Mouse (Mus musculus): ENCODE measurements at regions not wholly inside any gene's neighbourhood (a gene's known extent, or its start where the extent isn't known, plus 50 kb on each side); places are given as distances from the start of the nearest gene placed in this dataset.

DNA sequence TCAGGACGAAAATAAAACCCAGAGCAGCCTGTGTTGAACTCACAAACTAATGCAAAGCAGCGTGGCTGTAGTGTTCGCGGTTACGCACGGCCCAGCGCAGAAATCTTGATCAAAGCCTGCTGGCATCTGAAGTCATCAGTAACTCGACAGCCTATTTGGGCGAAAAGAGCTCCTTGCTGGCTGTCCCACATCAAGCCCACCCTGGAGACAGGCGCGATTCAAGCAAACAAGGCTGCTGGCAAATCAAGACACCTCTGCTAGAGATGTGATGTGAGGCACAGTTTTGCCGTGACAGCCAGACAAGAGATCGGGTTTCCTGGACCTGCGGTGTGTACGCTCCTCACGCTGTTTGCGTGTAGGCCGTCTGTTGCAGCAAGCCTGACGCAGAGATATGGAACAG, 197.5 kb upstream of the Msx2 start:
- no peak for TF ChIP-seq CTCF (IDR thresholded peaks at IDR 0.05; ENCODE audit: low read depth)
- no peak for TF ChIP-seq EP300 (IDR thresholded peaks at IDR 0.05; ENCODE audit: low read depth)
